Mouse (Mus musculus) brown adipose tissue, adult 24 weeks (tissue): ENCODE measurements around the gene Car10. TPM values are rescaled to one million over a fixed set of nuclear protein-coding genes. Genes with fewer than 3 reads are reported as not detected.
"Not testable (repeated sequence)": the region's sequence is repeated elsewhere in the genome, so short reads cannot be mapped to it uniquely, and the experiment has no call there.

Experiments
- H3K27ac ChIP-seq: fragments of 200-500 bp; replicated peaks from 2 replicates; pipeline ENCODE4 v1.5.1; 2012; ENCODE audit warnings: low read depth, mild to moderate bottlenecking, low read length
- H3K4me1 ChIP-seq: fragments of 200-500 bp; 2 replicates; pipeline ENCODE4 v1.6.1; 2012; ENCODE audit warnings: low read length, mixed read lengths; ENCODE audit not compliant: control insufficient read depth, insufficient read depth, insufficient read length
- H3K4me3 ChIP-seq: fragments of 200-500 bp; 2 replicates; pipeline ENCODE4 v1.5.1; 2012; ENCODE audit warnings: low read depth, mild to moderate bottlenecking, low read length, moderate library complexity; ENCODE audit not compliant: insufficient read depth
- polyA plus RNA-seq: library from polyadenylated mRNA; stranded (reverse); fragments of >200 nt; gene quantifications from 2 replicates; pipeline ENCODE4 v1.2.4, GENCODE M21; 2012; ENCODE audit not compliant: missing spikeins, insufficient read depth, insufficient read length

The Car10 gene
- polyA plus RNA-seq, 1 experiment: 0.52 TPM

DNA sequence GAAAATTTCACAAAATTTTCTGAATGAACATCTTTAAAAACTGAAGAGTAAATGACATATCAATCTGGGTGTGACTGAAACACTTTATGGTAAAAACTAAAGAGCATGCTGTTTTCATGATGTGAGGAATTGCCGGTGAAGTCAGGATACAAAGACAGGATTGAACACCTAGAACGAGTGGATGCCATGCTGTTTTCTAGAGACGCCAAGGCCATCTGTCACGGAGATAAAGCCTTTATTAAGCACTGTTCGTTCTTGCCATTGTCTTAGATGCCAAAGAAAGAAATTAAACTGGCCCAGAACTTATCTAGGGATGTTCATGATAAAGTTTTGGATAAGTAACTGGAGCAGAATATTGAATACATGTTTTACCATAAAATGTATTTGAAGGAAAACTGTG is 153.9 kb downstream of the Car10 start:
- Histone ChIP-seq H3K4me1 (no peaks in the 10 kb centered on the region), H3K27ac (no peak overlapping the region)

DNA sequence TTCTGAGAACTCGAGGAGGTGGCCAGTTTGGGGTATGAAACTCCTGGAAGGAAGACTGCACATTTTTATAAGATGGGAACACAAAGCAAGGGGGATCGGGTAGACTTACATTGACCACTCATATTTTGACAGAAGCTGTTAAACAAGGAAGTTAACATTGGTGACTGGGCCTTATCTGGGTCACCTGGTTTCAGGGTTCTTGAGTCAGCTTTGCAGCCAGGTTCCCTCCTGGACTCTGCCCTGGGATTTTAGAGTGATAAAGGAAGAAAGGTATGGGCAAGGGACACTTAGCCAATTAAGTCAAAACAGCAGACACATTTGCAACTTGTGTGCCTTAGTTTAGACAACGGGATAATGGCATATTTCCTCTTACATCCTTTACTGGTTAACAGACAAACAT is 166.2 kb downstream of the Car10 start:
- Histone ChIP-seq H3K4me1 (no peaks in the 10 kb centered on the region), H3K27ac (no peak overlapping the region), H3K4me3 (no peak overlapping the region)

More for the DNA sequence above, 153.9 kb downstream of the Car10 start:
- no peak overlapping the region for H3K4me3 ChIP-seq

DNA sequence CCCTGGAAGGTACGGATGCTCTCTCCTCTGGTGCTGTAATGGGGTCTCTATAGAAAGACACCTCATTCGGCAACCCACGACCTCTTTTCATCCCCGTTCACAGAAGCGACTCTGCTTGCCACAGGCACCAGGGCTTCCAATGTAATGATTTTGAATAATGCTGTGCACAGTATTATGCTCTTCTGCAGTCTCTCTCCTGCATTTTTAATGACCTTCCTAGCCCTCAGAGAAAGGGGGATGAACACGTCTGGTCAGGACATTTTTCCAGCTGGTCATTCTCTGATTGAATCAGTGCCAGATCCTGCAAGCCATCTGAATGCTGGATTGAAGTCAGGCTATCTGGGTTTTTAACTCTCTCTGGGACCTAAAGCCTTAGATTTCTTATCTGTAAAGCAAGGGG is 174.2 kb downstream of the Car10 start:
- no peak overlapping the region for H3K27ac ChIP-seq
- H3K4me3 ChIP-seq: no peak overlapping the region
- H3K4me1 ChIP-seq: no peaks in the 10 kb centered on the region

DNA sequence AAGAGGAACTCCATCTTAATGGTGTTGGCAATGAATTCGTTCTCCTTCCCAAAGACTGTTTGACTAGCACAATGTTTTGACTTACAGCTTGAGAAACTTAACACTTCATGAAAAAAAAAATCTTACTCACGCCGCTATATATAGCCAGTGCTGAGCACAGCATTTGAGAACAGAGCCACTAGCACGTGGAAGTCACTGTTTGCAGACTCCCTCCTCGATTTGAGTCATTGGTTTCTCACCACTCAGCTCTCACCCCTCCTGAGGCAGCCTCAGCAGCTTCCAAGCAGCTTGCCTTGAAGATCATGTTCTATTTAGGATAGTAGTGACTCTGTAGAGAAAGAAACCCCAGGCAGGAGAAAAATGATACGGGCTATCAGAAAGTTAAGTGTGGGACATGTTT is 176.1 kb downstream of the Car10 start:
- Histone ChIP-seq H3K4me3 (no peak overlapping the region), H3K27ac (no peak overlapping the region), H3K4me1 (no peaks in the 10 kb centered on the region)

DNA sequence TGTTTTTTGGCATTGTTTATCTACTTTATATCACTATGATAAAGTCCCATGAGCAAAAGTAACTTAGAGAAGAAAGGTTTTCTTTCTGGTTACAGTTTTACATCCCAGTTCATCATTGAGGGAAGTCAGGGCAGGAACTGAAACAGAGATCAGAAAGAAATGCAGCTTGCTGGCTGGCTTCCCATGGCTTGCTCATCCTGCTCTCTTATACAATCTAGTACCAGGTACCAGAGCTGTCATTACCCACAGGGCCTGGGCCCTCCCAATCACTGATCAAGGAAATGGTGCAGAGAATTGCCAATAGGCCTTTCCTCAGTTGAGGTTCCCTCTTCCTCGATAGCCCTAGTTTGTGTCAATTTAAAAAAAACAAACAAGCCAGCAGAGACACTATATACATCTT is 195.8 kb downstream of the Car10 start:
- Histone ChIP-seq H3K27ac (no peak overlapping the region), H3K4me3 (no peak overlapping the region), H3K4me1 (no peaks in the 10 kb centered on the region)

DNA sequence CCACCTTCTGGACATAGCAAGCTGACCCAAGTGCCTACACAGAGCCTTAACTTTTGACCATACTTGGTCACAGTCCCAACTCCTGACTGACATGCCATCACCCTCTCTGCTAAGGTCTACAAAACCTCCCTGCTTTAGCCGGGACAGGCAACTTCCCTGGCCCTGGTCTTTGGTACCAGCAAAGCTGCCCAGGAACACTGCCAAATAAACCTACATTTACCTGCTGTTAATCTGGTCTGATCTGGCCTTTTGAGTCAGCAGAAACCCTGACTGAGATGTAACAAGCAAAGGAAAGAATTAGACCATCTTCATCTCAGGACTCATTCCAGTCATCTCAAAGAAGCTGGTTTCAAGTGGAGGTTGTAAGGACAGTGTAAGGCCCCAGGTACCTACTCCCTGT is 212.2 kb downstream of the Car10 start:
- Histone ChIP-seq H3K27ac (no peak overlapping the region), H3K4me1 (no peaks in the 10 kb centered on the region), H3K4me3 (no peak overlapping the region)

DNA sequence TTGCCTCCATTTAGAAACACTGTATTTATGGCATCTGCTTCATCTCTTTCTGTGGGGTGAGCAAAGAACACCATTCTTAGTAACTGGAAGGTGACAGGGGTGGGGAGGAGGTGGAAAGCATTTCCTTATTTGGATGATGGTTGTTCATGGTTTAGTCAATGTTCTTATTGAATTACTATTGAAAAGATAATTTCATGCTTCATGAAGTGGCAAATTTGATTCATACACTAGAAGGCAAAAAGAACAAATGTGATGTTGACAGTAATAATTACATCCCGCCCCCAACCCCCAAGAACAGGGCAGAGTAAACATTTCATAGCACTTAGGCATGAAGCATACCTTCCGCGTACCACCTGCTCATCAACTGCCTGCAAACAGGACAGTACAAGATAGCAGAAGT is 239.9 kb downstream of the Car10 start:
- Histone ChIP-seq H3K27ac (no peak overlapping the region), H3K4me1 (no peaks in the 10 kb centered on the region)

DNA sequence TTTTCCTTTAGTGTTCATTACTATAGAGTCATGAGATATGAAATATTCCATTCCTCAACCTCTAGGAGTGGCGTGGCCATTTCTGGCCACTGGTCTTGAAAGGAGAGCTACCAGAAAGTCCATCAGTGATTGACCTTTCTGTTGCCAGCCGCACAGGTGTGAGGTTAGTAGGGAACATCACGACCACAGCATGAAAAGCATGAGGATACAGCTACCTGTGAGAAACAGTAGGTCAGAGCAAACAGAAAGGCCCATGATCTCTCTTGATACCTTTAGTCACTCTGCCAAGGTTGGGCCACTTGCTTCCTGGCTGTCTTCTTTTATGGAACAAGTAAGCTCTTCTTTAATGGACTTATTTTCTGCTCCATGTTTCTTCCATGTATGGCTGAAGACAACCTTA is 246.1 kb downstream of the Car10 start:
- Histone ChIP-seq H3K4me3 (no peak overlapping the region), H3K27ac (no peak overlapping the region), H3K4me1 (no peaks in the 10 kb centered on the region)

More for the DNA sequence above, 239.9 kb downstream of the Car10 start:
- H3K4me3 ChIP-seq: no peak overlapping the region

DNA sequence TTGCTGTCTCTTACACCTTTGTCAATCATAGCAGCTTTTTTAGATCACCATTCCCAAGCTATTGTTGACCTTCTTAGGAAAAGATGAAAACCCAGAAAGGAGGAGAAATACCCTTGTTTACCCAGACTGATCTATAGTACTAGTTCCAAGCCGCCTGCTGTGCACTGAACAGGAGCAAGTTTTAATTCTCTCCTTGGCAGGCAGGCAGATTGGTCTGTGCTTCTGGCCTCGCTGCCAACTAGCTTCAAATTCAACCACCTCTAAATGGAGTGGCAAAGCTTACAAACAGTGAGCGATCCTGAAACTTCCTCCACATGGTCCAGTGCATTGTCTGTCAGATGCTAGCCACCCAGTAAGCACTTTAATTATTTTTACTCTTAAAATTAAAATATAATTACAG is 247.0 kb downstream of the Car10 start:
- H3K27ac ChIP-seq: no peak overlapping the region

DNA sequence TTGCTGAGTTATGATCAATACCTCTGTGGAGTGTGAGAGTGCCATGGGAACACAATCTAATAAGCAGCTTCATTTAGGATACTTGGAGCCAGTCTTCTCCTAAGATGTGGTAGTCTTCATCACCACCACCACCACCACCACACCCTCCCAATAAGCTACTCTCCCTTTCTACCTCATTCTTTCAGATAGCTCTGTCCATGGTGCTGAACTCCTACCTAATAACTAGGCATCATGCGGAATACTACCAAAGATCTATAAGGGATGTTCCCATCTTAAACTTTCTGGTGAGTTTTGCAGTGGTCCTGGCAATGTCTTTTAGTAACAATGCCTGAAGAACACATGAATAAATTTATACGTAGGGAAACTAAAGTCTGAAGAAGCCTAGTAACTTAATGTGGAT is 263.7 kb downstream of the Car10 start:
- Histone ChIP-seq H3K4me3 (no peak overlapping the region), H3K4me1 (no peaks in the 10 kb centered on the region)

More for the DNA sequence above, 247.0 kb downstream of the Car10 start:
- no peaks in the 10 kb centered on the region for H3K4me1 ChIP-seq
- H3K4me3 ChIP-seq: no peak overlapping the region

DNA sequence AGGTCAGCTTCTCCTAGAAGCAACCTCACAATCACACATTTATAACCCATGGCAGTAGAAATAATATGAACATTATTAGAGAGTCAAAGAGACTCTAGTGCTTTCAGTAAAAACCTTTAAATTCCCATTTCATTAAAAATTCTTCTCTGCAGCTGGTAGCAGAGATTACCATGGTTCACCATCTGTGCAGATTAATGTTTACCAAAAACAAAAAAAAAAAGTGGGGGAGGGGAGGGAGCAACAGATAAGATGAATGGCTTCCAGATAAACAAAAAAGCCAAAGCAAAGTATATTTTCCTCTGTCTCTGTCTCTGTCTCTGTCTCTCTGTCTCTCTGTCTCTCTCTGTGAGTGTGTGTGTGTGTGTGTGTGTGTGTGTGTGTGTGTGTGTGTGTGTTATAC is 266.3 kb downstream of the Car10 start:
- Histone ChIP-seq H3K4me3 (no peak overlapping the region), H3K27ac (no peak overlapping the region), H3K4me1 (no peaks in the 10 kb centered on the region)

More for the DNA sequence above, 263.7 kb downstream of the Car10 start:
- H3K27ac ChIP-seq: no peak overlapping the region

DNA sequence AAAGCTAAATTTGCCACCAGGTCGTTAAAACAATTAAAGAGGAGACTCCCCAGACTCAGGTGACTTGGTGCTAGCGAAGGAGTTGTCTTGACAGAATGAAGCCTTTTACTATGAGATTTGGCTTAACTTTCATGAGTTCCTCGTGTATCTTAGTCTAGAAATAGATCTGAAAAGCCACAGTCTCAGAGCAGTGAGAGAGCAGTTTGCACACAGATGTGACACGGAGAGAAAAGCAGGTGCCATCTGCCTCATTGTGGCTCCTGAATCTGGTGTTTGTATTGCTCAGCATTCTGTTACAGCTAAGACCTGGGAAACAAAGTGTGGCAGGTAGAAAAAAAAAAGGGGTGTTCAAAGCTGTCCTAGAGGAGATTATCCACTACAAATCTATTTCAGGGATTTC is 269.4 kb downstream of the Car10 start:
- no peaks in the 10 kb centered on the region for H3K4me1 ChIP-seq
- H3K27ac ChIP-seq: no peak overlapping the region
- no peak overlapping the region for H3K4me3 ChIP-seq

DNA sequence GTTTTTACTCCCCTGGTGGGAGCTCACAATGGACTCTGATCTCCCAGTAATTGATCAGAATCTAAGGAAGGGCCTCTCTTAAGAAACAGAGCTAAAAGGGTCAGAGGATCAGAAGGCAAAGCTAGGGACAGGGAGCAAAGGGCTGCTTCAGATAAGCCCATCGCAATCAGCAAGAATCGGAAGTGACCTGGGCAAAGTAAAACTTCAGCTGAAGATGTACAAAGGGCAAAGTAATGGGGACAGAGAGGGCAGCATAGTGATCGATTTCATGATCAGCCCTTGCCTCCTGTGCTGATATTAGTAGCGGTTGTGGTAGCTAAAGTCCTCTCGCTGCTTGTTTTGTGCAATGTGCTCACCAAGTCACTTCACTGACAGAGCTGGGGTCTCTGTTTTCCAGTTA is 269.9 kb downstream of the Car10 start:
- no peak overlapping the region for H3K27ac ChIP-seq
- no peak overlapping the region for H3K4me3 ChIP-seq
- no peaks in the 10 kb centered on the region for H3K4me1 ChIP-seq

DNA sequence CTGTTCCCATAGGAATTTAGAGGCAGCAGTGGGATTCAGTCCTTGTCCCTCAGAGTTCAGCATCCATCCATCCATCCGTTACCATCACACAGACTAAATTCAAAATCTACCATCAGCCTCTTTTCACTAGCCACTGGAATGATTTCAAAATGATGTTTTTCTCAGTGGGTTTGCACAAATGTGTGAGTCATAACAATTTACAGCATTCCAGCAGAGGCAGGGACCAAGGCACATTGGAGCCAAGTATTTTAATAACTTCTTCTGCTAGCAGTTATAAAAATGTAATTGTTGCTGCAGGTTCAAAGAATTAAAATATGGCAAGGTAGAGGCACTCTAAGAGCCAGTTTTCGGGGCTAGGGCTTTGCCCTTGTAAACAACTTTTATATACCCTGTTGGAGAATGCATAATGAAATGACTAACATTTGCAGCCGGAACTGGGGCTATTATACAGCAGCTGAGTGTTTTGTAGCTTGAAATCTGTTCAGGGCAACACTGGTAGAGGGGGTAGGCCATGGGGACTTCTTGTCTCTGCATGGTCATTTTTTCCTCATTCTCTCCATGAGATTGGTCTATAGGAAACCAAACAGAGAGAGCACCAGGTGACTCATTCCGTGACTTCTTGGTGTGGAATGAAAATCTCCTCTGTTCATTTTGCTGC is 276.0 kb downstream of the Car10 start:
- no peak overlapping the region for H3K27ac ChIP-seq
- no peaks in the 10 kb centered on the region for H3K4me1 ChIP-seq
- no peak overlapping the region for H3K4me3 ChIP-seq

DNA sequence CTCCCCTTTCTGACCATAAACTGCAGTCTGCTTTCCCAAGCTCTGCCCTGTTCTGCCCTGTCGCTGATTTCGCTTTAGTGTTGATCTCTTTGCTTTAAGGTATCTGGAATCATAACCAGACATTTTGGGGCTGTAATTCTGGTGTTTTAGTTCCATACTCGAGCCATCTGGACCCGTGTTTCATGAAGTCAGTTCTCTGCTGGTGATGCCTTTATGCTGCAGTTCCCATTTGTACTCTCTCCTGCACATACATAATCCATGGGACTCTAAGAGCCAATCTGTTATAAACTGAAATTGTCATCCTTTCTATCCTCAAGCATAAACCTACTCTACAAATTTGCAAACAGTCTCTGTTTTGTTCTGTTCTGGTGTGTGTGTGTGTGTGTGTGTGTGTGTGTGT is 293.3 kb downstream of the Car10 start:
- Histone ChIP-seq H3K4me3 (no peak overlapping the region), H3K27ac (no peak overlapping the region), H3K4me1 (no peaks in the 10 kb centered on the region)

DNA sequence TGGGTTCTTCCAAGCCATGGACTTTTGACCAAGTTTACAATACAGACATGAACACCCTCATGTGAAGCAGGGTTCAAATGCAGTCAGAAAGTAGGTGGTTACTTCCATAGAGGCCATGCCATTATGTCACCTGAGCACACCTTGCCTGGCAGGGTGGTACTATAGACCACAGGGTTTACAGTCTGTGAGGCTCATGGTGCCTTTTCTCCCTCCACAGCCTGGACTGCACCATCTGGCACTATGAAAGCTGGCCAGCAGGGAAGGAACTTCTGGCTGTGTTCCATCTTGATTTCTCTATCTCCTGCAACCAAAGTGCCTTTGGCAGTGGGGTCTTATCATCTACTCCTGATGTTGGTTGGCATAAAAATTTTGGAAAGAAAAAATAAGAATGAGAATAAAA is 295.5 kb downstream of the Car10 start:
- H3K27ac ChIP-seq, H3K4me1 ChIP-seq, H3K4me3 ChIP-seq: not testable (repeated sequence)
